In the genomic region with DNA sequence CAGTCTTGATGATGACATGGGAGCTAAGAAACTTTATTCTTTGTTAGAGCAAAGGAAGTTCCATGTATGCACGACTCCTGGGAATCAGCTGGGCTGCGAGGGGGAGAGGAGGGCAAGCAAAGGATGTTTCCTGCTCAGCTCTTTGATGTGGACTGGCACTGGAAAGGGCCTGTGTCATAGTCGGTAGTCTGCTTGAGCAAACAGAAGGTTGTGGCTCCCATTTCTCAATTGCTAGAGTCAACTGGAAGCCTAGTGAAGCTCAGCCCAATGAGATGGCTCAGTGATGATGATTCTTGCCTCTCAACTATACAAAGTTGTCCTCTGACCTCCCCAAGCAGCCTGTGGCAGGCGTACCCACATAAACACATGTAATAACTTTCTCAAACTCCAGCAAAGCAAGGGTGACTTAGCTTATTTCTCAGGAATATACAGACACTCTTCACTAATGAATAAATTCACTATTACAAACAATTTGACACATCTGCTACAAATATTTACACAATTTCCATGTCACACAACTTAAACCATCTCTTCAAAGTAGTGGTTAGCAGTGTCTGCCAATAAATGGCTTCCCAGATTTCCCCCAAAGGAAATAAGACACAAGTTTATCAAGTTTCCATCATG, we compare ENCODE assay signal across 19 mouse cellular contexts.
DNase-seq lines count a peak whose midpoint lies in the region; ATAC-seq and TF ChIP-seq lines count a peak whose summit lies in the region.
"Had no signal": no experiment of that assay in that cellular context is flagged by ENCODE, and none has a peak within 500 bp of the region (broad histone marks: within the 10 kb centered on the region; RNA-seq: fewer than 3 reads in every experiment).

No protein-coding gene starts in this region.

- no peak overlapping the region for H3K4me2 ChIP-seq in lung, embryonic 15.5 days
- no peak overlapping the region for H3K4me2 ChIP-seq in intestine, embryonic 16.5 days (ENCODE audit: low read depth, low read length)
- H3K4me2 ChIP-seq: embryonic facial prominence, embryonic 13.5 days; heart, embryonic 11.5 days; heart, embryonic 15.5 days; hindbrain, embryonic 13.5 days had no signal

- intact Hi-C loops in heart, adult 2 months (cut with DNase I), result no loop called here

- WGBS in heart, adult 2 months, result 44% methylated on average over 4 of the region's 4 CpGs
- WGBS in lung, embryonic 15.5 days, result 29% methylated on average over 4 of the region's 4 CpGs
- 40% methylated on average over 4 of the region's 4 CpGs for WGBS in intestine, embryonic 16.5 days
- 81% methylated on average over 4 of the region's 4 CpGs for WGBS in forebrain, embryonic 10.5 days

- TF ChIP-seq EP300 in heart, adult 2 months (IDR thresholded peaks at IDR 0.05; ENCODE audit: insufficient read depth, low read depth, low read length), result no peak

- H3K4me3 ChIP-seq in heart, adult 2 months, result no peak overlapping the region
- H3K4me3 ChIP-seq in lung, embryonic 15.5 days, result no peak overlapping the region
- no peak overlapping the region for H3K4me3 ChIP-seq in intestine, embryonic 16.5 days (ENCODE audit: low read length)
- no peak overlapping the region for H3K4me3 ChIP-seq in forebrain, embryonic 10.5 days
- H3K4me3 ChIP-seq: embryonic facial prominence, embryonic 13.5 days; heart, embryonic 15.5 days; hindbrain, embryonic 13.5 days had no signal

- no peaks in the 10 kb centered on the region for H3K9me3 ChIP-seq in lung, embryonic 15.5 days
- H3K9me3 ChIP-seq in intestine, embryonic 16.5 days (ENCODE audit: control insufficient read depth, low read length), result no peaks in the 10 kb centered on the region
- H3K9me3 ChIP-seq in forebrain, embryonic 10.5 days, result no peaks in the 10 kb centered on the region
- H3K9me3 ChIP-seq: embryonic facial prominence, embryonic 13.5 days; hindbrain, embryonic 13.5 days had no signal

- peak; percentile 14 for DNase-seq in heart, adult 11 months
- no peak for DNase-seq in heart, adult 2 months
- DNase-seq in lung, adult 18-20 months, result no peak
- DNase-seq in forebrain, embryonic 10.5 days (ENCODE audit: extremely low spot score, low spot score), result no peak
- DNase-seq in natural killer cell, adult 2 months (ENCODE audit: low spot score in 2 of 2), result no peak
- DNase-seq: adrenal gland, postnatal 10 days; cerebellum, adult 11-12 months; cerebellum, adult 9-10 months; cerebellum, postnatal 25 days; gastrocnemius, postnatal 36 days; heart, adult 18-20 months; heart, postnatal 14 days had no signal

- H3K36me3 ChIP-seq in heart, adult 2 months (ENCODE audit: control insufficient read depth, insufficient read depth, low read length), result no peaks in the 10 kb centered on the region
- H3K36me3 ChIP-seq in lung, embryonic 15.5 days, result no peaks in the 10 kb centered on the region
- H3K36me3 ChIP-seq in intestine, embryonic 16.5 days (ENCODE audit: control insufficient read depth, insufficient read depth, low read length), result no peaks in the 10 kb centered on the region
- H3K36me3 ChIP-seq in forebrain, embryonic 10.5 days (replicated peaks), result no peaks in the 10 kb centered on the region
- H3K36me3 ChIP-seq: embryonic facial prominence, embryonic 13.5 days; heart, embryonic 15.5 days; hindbrain, embryonic 13.5 days had no signal

- no peak for TF ChIP-seq CTCF in heart, adult 2 months (IDR thresholded peaks at IDR 0.05)

- no peak overlapping the region for H3K9ac ChIP-seq in heart, adult 2 months (ENCODE audit: low read depth, low read length)
- no peak overlapping the region for H3K9ac ChIP-seq in lung, embryonic 15.5 days
- no peak overlapping the region for H3K9ac ChIP-seq in intestine, embryonic 16.5 days (ENCODE audit: low read depth, low read length)
- H3K9ac ChIP-seq: embryonic facial prominence, embryonic 13.5 days; heart, embryonic 15.5 days; hindbrain, embryonic 13.5 days had no signal

- no peaks in the 10 kb centered on the region for H3K79me2 ChIP-seq in heart, adult 2 months (replicated peaks; ENCODE audit: control insufficient read depth, insufficient read depth, low read length)

- H3K27ac ChIP-seq in heart, adult 2 months, result no peak overlapping the region
- no peak overlapping the region for H3K27ac ChIP-seq in lung, embryonic 15.5 days
- peak overlapping the region; percentile 6; the same call in 1 of the 2 replicates for H3K27ac ChIP-seq in intestine, embryonic 16.5 days (ENCODE audit: low read length)
- no peak overlapping the region for H3K27ac ChIP-seq in forebrain, embryonic 10.5 days
- H3K27ac ChIP-seq: embryonic facial prominence, embryonic 13.5 days; heart, embryonic 15.5 days; hindbrain, embryonic 13.5 days had no signal

- no peak for TF ChIP-seq POLR2A in heart, adult 2 months (IDR thresholded peaks at IDR 0.05; ENCODE audit: insufficient read depth, low read depth, low read length)

- H3K27me3 ChIP-seq in heart, adult 2 months (ENCODE audit: control insufficient read depth, insufficient read depth, low read length), result no peaks in the 10 kb centered on the region
- H3K27me3 ChIP-seq in lung, embryonic 15.5 days, result no peaks in the 10 kb centered on the region
- no peaks in the 10 kb centered on the region for H3K27me3 ChIP-seq in intestine, embryonic 16.5 days (replicated peaks; ENCODE audit: control insufficient read depth, insufficient read depth, low read length)
- no peaks in the 10 kb centered on the region for H3K27me3 ChIP-seq in forebrain, embryonic 10.5 days (ENCODE audit: poor library complexity, severe bottlenecking)
- H3K27me3 ChIP-seq: embryonic facial prominence, embryonic 13.5 days; heart, embryonic 15.5 days; hindbrain, embryonic 13.5 days had no signal

- peak; percentile 23; the same call in 1 of the 2 replicates for ATAC-seq in lung, embryonic 15.5 days (ENCODE audit: borderline replicate concordance, extremely low read depth, low FRiP score, low TSS enrichment)
- ATAC-seq in intestine, embryonic 16.5 days, result peak; percentile 50
- ATAC-seq: forebrain, embryonic 14.5 days had no signal

- no peaks in the 10 kb centered on the region for H3K4me1 ChIP-seq in heart, adult 2 months (ENCODE audit: control insufficient read depth, insufficient read depth, low read length)
- peaks cover 6% of the 10 kb centered on the region; the same call in 1 of the 2 replicates for H3K4me1 ChIP-seq in lung, embryonic 15.5 days
- H3K4me1 ChIP-seq in intestine, embryonic 16.5 days (ENCODE audit: control insufficient read depth, insufficient read depth, low read length), result no peaks in the 10 kb centered on the region
- H3K4me1 ChIP-seq in forebrain, embryonic 10.5 days, result no peaks in the 10 kb centered on the region
- H3K4me1 ChIP-seq: embryonic facial prominence, embryonic 13.5 days; heart, embryonic 15.5 days; hindbrain, embryonic 13.5 days had no signal
